Comparison of ENCODE assay signal across 9 mouse cellular contexts in genomic region chr11:57707114-57707798, GRCm38 (mm10).
DNase-seq lines count a peak whose midpoint lies in the region; ATAC-seq and TF ChIP-seq lines count a peak whose summit lies in the region.
"Had no signal": no experiment of that assay in that cellular context is flagged by ENCODE, and none has a peak within 500 bp of the region (broad histone marks: within the 10 kb centered on the region; RNA-seq: fewer than 3 reads in every experiment).

No protein-coding gene starts in this region.

- H3K4me2 ChIP-seq in intestine, postnatal 0 days (replicated peaks; ENCODE audit: low read depth): no peak overlapping the region
- H3K4me2 ChIP-seq in hindbrain, embryonic 13.5 days: no peak overlapping the region
- H3K4me2 ChIP-seq in kidney, embryonic 16.5 days (replicated peaks; ENCODE audit: low read depth, low read length): no peak overlapping the region
- H3K4me2 ChIP-seq: midbrain, embryonic 12.5 days had no signal

- H3K4me3 ChIP-seq in intestine, postnatal 0 days (ENCODE audit: low read depth, low read length): no peak overlapping the region
- H3K4me3 ChIP-seq in hindbrain, embryonic 13.5 days: no peak overlapping the region
- no peak overlapping the region for H3K4me3 ChIP-seq in kidney, embryonic 16.5 days (ENCODE audit: low read length)
- H3K4me3 ChIP-seq: midbrain, embryonic 12.5 days had no signal

- H3K27ac ChIP-seq in intestine, postnatal 0 days (ENCODE audit: low read depth, low read length): peak overlapping the region; percentile 78
- H3K27ac ChIP-seq in hindbrain, embryonic 13.5 days: no peak overlapping the region
- no peak overlapping the region for H3K27ac ChIP-seq in kidney, embryonic 16.5 days (ENCODE audit: low read length)
- H3K27ac ChIP-seq: midbrain, embryonic 12.5 days had no signal

- peak; percentile 41 for DNase-seq in gastrocnemius, postnatal 14 days
- no peak for DNase-seq in gastrocnemius, postnatal 4 days (ENCODE audit: low spot score in 2 of 2)
- DNase-seq in 3T3-L1 (ENCODE audit: low read depth, low spot score): peak; percentile 82
- DNase-seq in ZHBTc4 (ENCODE audit: low read depth, low spot score): peak; percentile 35
- no peak for DNase-seq in ovary, postnatal 10 days (ENCODE audit: low spot score)

- intact Hi-C loops in gastrocnemius, postnatal 14 days (cut with DNase I; ENCODE audit: low total_unique reads): no loop called here

- 77% methylated on average over 5 of the region's 5 CpGs for whole genome bisulfite sequencing in intestine, postnatal 0 days
- whole genome bisulfite sequencing in hindbrain, embryonic 13.5 days: 90% methylated on average over 5 of the region's 5 CpGs
- WGBS in kidney, embryonic 16.5 days: 89% methylated on average over 5 of the region's 5 CpGs

- H3K4me1 ChIP-seq in intestine, postnatal 0 days (replicated peaks; ENCODE audit: control insufficient read depth, insufficient read depth, low read length): peaks cover 4% of the 10 kb centered on the region
- H3K4me1 ChIP-seq in hindbrain, embryonic 13.5 days (replicated peaks): peaks cover 2% of the 10 kb centered on the region; the same call in 1 of the 2 replicates
- H3K4me1 ChIP-seq in kidney, embryonic 16.5 days (ENCODE audit: insufficient read depth, low read length): peaks cover 10% of the 10 kb centered on the region

- peak; percentile 54 for TF ChIP-seq CTCF in intestine, postnatal 0 days (IDR thresholded peaks at IDR 0.05; ENCODE audit: low read depth)

- H3K9me3 ChIP-seq in intestine, postnatal 0 days (ENCODE audit: control insufficient read depth): no peaks in the 10 kb centered on the region
- peaks cover 4% of the 10 kb centered on the region for H3K9me3 ChIP-seq in hindbrain, embryonic 13.5 days
- peaks cover 10% of the 10 kb centered on the region for H3K9me3 ChIP-seq in kidney, embryonic 16.5 days (ENCODE audit: low read length)

- no peak overlapping the region for H3K9ac ChIP-seq in intestine, postnatal 0 days (ENCODE audit: low read depth, low read length)
- no peak overlapping the region for H3K9ac ChIP-seq in hindbrain, embryonic 13.5 days
- no peak overlapping the region for H3K9ac ChIP-seq in kidney, embryonic 16.5 days (replicated peaks; ENCODE audit: low read length)
- H3K9ac ChIP-seq: midbrain, embryonic 12.5 days had no signal

- peak; percentile 39; the same call in 1 of the 2 replicates for ATAC-seq in intestine, postnatal 0 days
- no peak for ATAC-seq in hindbrain, embryonic 13.5 days (ENCODE audit: low FRiP score)
- no peak for ATAC-seq in kidney, embryonic 16.5 days (ENCODE audit: low FRiP score, low TSS enrichment)

- H3K36me3 ChIP-seq in intestine, postnatal 0 days (ENCODE audit: control insufficient read depth, insufficient read depth): no peaks in the 10 kb centered on the region
- H3K36me3 ChIP-seq in hindbrain, embryonic 13.5 days: peaks cover 4% of the 10 kb centered on the region; the same call in 1 of the 2 replicates
- no peaks in the 10 kb centered on the region; the same call in 1 of the 2 replicates for H3K36me3 ChIP-seq in kidney, embryonic 16.5 days (ENCODE audit: insufficient read depth, low read length)

- no peaks in the 10 kb centered on the region for H3K27me3 ChIP-seq in intestine, postnatal 0 days (replicated peaks; ENCODE audit: control insufficient read depth, insufficient read depth, low read length)
- peaks cover 7% of the 10 kb centered on the region; the same call in 1 of the 2 replicates for H3K27me3 ChIP-seq in hindbrain, embryonic 13.5 days
- no peaks in the 10 kb centered on the region for H3K27me3 ChIP-seq in kidney, embryonic 16.5 days (ENCODE audit: insufficient read depth, low read length)
- H3K27me3 ChIP-seq: midbrain, embryonic 12.5 days had no signal

Comparison
In these comparisons a context has a peak if more than half of its experiments do, and no peak if none do; other contexts are left out.
1. DNase-seq: peak in gastrocnemius, postnatal 14 days (single experiment), 3T3-L1 (single experiment) and ZHBTc4 (single experiment); none in gastrocnemius, postnatal 4 days (0 of 2) and ovary, postnatal 10 days (single experiment).